Mouse (Mus musculus) heart, adult 2 months (tissue): ENCODE results near the gene Pld5. TPM values are rescaled to one million over a fixed set of nuclear protein-coding genes. Genes with fewer than 3 reads are reported as not detected.

Experiments used
- DNase-seq, 2 experiments: peaks; one replicate each; pipeline ENCODE4 v3.0.0; 2021
- H3K27ac ChIP-seq: fragments of 200-600 bp; 2 replicates; pipeline ENCODE4 v1.8.1; 2022
- H3K27me3 ChIP-seq: fragments of 200-500 bp; 2 replicates; pipeline ENCODE4 v1.6.1; 2012; ENCODE audit warnings: mild to moderate bottlenecking, low read length, inconsistent platforms, mixed read lengths; ENCODE audit not compliant: control insufficient read depth, insufficient read depth
- H3K36me3 ChIP-seq: fragments of 200-500 bp; 2 replicates; pipeline ENCODE4 v1.6.1; 2012; ENCODE audit warnings: low read length, inconsistent platforms; ENCODE audit not compliant: control insufficient read depth, insufficient read depth
- H3K4me1 ChIP-seq: fragments of 200-500 bp; 2 replicates; pipeline ENCODE4 v1.6.1; 2011; ENCODE audit warnings: low read length; ENCODE audit not compliant: control insufficient read depth, insufficient read depth
- H3K4me3 ChIP-seq: fragments of 200-600 bp; 2 replicates; pipeline ENCODE4 v1.8.1; 2022
- H3K79me2 ChIP-seq: fragments of 200-500 bp; replicated peaks from 2 replicates; pipeline ENCODE4 v1.6.1; 2012; ENCODE audit warnings: mild to moderate bottlenecking, inconsistent platforms, low read length, moderate library complexity, mixed read lengths; ENCODE audit not compliant: control insufficient read depth, insufficient read depth
- H3K9ac ChIP-seq: fragments of 200-500 bp; 2 replicates; pipeline ENCODE4 v1.6.1; 2012; ENCODE audit warnings: low read depth, mild to moderate bottlenecking, control low read depth, inconsistent platforms, low read length, mixed read lengths
- CTCF ChIP-seq: fragments of 200-600 bp; IDR thresholded peaks from 2 replicates; pipeline ENCODE4 v1.8.1; 2022; ENCODE audit warnings: antibody characterized with exemption, mild to moderate bottlenecking, moderate library complexity
- EP300 ChIP-seq: fragments of 200-500 bp; IDR thresholded peaks from 2 replicates; pipeline ENCODE4 v1.6.1; 2011; ENCODE audit warnings: low read depth, low read length, control low read depth; ENCODE audit not compliant: insufficient read depth
- POLR2A ChIP-seq: fragments of 200-500 bp; IDR thresholded peaks from 2 replicates; pipeline ENCODE4 v1.6.1; 2011; ENCODE audit warnings: mild to moderate bottlenecking, low read depth, low read length, control low read depth; ENCODE audit not compliant: insufficient read depth
- WGBS: fragments of 180-500 bp; shearing (Covaris S2); methylation state at CpG from one replicate; pipeline ENCODE4 v1.1.7; 2018; 5-methylcytosine and 5-hydroxymethylcytosine counted together
- intact Hi-C: fragments of 180-260 bp; cut with DNase I; formaldehyde crosslinking; loops from one replicate; pipeline ENCODE4 v1.15.1; 2025
- polyA plus RNA-seq: library from polyadenylated mRNA; depleted of rRNA; stranded (reverse); fragments of >200 nt; gene quantifications from 2 replicates; pipeline ENCODE4 v1.2.3, GENCODE M21; 2012
- total RNA-seq, 2 experiments: library from RNA; stranded (reverse); gene quantifications; 2 replicates each; pipeline ENCODE4 v1.2.3; 2021

The Pld5 gene
- total and polyA plus RNA-seq, 3 experiments, result 0.08 to 0.11 TPM; not detected in 1

DNA sequence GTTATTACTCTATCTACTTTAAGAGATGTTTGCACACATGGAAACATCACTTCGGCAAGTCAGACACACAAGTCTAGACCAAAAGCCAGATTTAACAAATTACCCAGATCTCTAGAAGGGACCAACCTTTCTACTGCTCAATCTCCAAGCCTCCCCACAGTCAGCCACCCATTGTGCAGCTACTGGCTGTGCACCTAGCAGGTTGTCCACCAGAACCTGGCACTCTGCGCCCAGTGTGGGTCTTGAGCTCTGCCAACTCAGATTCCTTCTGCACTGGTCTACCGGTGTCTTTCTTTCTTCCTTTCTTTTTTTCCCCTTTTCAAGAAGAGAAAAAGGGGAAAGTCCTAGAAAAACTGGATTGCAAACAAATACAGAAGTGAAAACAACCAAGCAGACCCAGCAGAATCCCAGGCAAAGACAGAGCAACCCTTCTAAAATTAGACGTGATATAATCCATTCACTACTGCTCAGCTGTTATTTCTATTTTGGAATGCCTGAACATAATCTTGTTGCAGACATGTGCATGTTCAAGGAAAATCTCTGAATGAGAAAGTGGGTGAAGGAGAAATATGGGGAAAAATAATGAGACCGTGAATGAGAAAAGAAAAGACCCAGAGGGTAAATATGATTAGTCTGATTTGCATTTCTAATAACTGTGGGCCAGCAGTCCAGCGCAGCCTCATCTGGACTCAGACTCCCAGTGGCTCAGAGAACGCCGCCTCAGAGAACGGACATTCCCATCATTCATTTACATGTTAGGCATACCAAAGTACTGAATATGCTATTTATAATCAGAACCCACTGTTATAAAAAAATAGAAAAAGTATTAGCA is 27.0 kb downstream of the Pld5 start:
- WGBS, result 62% methylated on average over 9 of the region's 9 CpGs
- peaks cover 2% of the 10 kb centered on the region; the same call in 1 of the 2 replicates for H3K4me1 ChIP-seq
- no peaks in the 10 kb centered on the region for H3K27me3 ChIP-seq
- H3K27ac ChIP-seq, result peak overlapping the region; percentile 54
- no peaks in the 10 kb centered on the region for H3K36me3 ChIP-seq
- DNase-seq, result peak in 1 of 2 experiments; percentile 3
- peak overlapping the region; percentile 22; the same call in 1 of the 2 replicates for H3K4me3 ChIP-seq
- intact Hi-C loops, result no loop called here
- no peak overlapping the region for H3K9ac ChIP-seq
- H3K79me2 ChIP-seq, result no peaks in the 10 kb centered on the region
- TF ChIP-seq POLR2A (no peak), EP300 (no peak), CTCF (no peak)

DNA sequence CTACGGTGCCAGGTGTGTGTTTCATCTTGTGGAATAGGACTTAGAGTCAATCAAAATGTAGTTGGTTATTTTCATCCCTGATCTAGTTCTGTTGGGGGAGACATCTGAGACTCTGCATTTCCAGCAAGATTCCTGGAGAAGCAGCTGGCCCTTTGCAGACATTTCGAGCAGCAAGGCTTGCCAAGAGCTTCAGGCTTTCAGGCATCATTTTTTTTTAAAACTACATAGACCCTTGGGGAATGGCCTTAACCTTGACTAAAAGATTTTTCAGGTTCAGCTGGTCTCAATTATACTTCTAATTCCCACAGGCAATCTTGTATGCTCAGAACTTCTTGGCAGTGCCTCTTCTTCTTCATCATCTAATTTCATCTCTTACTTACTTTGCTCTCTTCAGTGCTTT is 35.9 kb downstream of the Pld5 start:
- H3K4me1 ChIP-seq, result no peaks in the 10 kb centered on the region

DNA sequence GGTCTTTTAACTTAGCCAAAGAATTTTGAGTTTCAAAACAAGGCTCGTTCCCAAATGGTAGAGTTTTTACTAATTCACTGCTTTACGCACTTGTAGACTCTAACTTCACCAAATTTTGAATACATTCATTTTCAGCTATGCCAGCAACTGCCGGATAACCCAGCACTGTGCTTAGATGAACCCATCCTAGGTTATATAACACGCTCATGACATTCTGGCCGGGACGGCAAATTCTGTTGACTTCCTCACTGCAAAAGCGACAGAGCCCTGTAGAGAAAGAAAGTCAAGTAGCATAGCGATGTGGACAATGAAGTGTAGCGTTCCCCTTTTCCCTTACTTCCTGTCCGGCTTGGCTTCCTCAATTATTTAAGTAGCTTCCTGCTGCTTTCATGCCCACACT is 51.3 kb downstream of the Pld5 start:
- TF ChIP-seq POLR2A, result no peak
- Histone ChIP-seq H3K4me3 (no peak overlapping the region), H3K27me3 (no peaks in the 10 kb centered on the region), H3K36me3 (no peaks in the 10 kb centered on the region), H3K27ac (no peak overlapping the region), H3K9ac (no peak overlapping the region), H3K4me1 (no peaks in the 10 kb centered on the region), H3K79me2 (no peaks in the 10 kb centered on the region)
- DNase-seq, result no peak
- intact Hi-C loops, result loop anchor here (1.0 to 5.0 kb wide), 3 partner anchors 286 to 639 kb away; no protein-coding TSS in a partner anchor
- WGBS, result 62% methylated on average over 10 of the region's 10 CpGs

More for the DNA sequence above, 35.9 kb downstream of the Pld5 start:
- Histone ChIP-seq H3K27me3 (no peaks in the 10 kb centered on the region), H3K27ac (no peak overlapping the region), H3K4me3 (no peak overlapping the region), H3K79me2 (no peaks in the 10 kb centered on the region), H3K36me3 (no peaks in the 10 kb centered on the region), H3K9ac (no peak overlapping the region)
- DNase-seq, result no peak
- WGBS, result 78% methylated on average over 2 of the region's 2 CpGs
- intact Hi-C loops, result no loop called here
- no peak for TF ChIP-seq CTCF
- TF ChIP-seq EP300, result no peak
- TF ChIP-seq POLR2A, result no peak

- peak; percentile 37 to 67 for DNase-seq
- Histone ChIP-seq H3K36me3 (no peaks in the 10 kb centered on the region), H3K79me2 (no peaks in the 10 kb centered on the region), H3K27me3 (no peaks in the 10 kb centered on the region), H3K9ac (no peak overlapping the region), H3K4me1 (no peaks in the 10 kb centered on the region), H3K4me3 (no peak overlapping the region), H3K27ac (no peak overlapping the region)
- 0 out of 2 replicates have a peak, but pooled peaks have one; percentile 28 for TF ChIP-seq EP300
- peak; percentile 86 for TF ChIP-seq CTCF
- no peak for TF ChIP-seq POLR2A
- WGBS, result 6% methylated on average over 12 of the region's 12 CpGs
- intact Hi-C loops, result loop anchor here (1.0 to 5.0 kb wide), 3 partner anchors 286 to 639 kb away; no protein-coding TSS in a partner anchor
Observed at GRCm38 (mm10) chr1:176223196-176223595, 51.9 kb downstream of the Pld5 start.

- intact Hi-C loops, result no loop called here
- H3K27me3 ChIP-seq, result no peaks in the 10 kb centered on the region
- no peaks in the 10 kb centered on the region for H3K79me2 ChIP-seq
- H3K9ac ChIP-seq, result no peak overlapping the region
- H3K4me3 ChIP-seq, result no peak overlapping the region
- TF ChIP-seq POLR2A, result no peak
- TF ChIP-seq EP300, result no peak
- no peak for TF ChIP-seq CTCF
- no peak for DNase-seq
- no peak overlapping the region for H3K27ac ChIP-seq
- no peaks in the 10 kb centered on the region for H3K36me3 ChIP-seq
- H3K4me1 ChIP-seq, result no peaks in the 10 kb centered on the region
- WGBS, result 80% methylated on average over 5 of the region's 5 CpGs
Observed at GRCm38 (mm10) chr1:176218217-176218616, 56.9 kb downstream of the Pld5 start.

GRCm38 (mm10) chr1:176213645-176214221 is 61.4 kb downstream of the Pld5 start:
- Histone ChIP-seq H3K79me2 (no peaks in the 10 kb centered on the region), H3K9ac (no peak overlapping the region), H3K27me3 (no peaks in the 10 kb centered on the region), H3K4me1 (no peaks in the 10 kb centered on the region), H3K27ac (no peak overlapping the region), H3K4me3 (no peak overlapping the region), H3K36me3 (no peaks in the 10 kb centered on the region)
- peak in 1 of 2 experiments; percentile 16 for DNase-seq
- intact Hi-C loops, result no loop called here
- TF ChIP-seq EP300 (no peak), POLR2A (no peak), CTCF (no peak)
- 27% methylated on average over 17 of the region's 17 CpGs for WGBS
